Mouse (Mus musculus) intestine, postnatal 0 days (tissue): ENCODE results near the gene Srsf3. TPM values are rescaled to one million over a fixed set of nuclear protein-coding genes. Genes with fewer than 3 reads are reported as not detected.

Experiments used
- ATAC-seq: fragments of 200-750 bp; cut with Nextera tagmentation; 2 replicates; pipeline ENCODE4 v1.8.0; 2017; ENCODE audit warnings: mild to moderate bottlenecking, moderate TSS enrichment, moderate library complexity
- H3K27ac ChIP-seq: fragments of 300-500 bp; sonication (generic); 2 replicates; pipeline ENCODE4 v1.5.1; 2014; ENCODE audit warnings: mild to moderate bottlenecking, low read depth, low read length, moderate library complexity
- H3K27me3 ChIP-seq: fragments of 300-500 bp; sonication (generic); replicated peaks from 2 replicates; pipeline ENCODE4 v1.6.1; 2014; ENCODE audit warnings: low read length, mixed read lengths; ENCODE audit not compliant: control insufficient read depth, insufficient read depth
- H3K36me3 ChIP-seq: fragments of 300-500 bp; sonication (generic); 2 replicates; pipeline ENCODE4 v1.6.1; 2014; ENCODE audit warnings: mild to moderate bottlenecking, moderate library complexity; ENCODE audit not compliant: control insufficient read depth, insufficient read depth
- H3K4me1 ChIP-seq: fragments of 300-500 bp; sonication (generic); replicated peaks from 2 replicates; pipeline ENCODE4 v1.6.1; 2014; ENCODE audit warnings: antibody characterized with exemption, low read length, mixed read lengths; ENCODE audit not compliant: control insufficient read depth, insufficient read depth
- H3K4me2 ChIP-seq: fragments of 300-500 bp; sonication (generic); replicated peaks from 2 replicates; pipeline ENCODE4 v1.6.1; 2014; ENCODE audit warnings: low read depth, mild to moderate bottlenecking, moderate library complexity
- H3K4me3 ChIP-seq: fragments of 300-500 bp; sonication (generic); 2 replicates; pipeline ENCODE4 v1.5.1; 2014; ENCODE audit warnings: low read depth, low read length
- H3K9ac ChIP-seq: fragments of 300-500 bp; sonication (generic); 2 replicates; pipeline ENCODE4 v1.6.1; 2014; ENCODE audit warnings: mild to moderate bottlenecking, low read depth, low read length
- H3K9me3 ChIP-seq: fragments of 300-500 bp; sonication (generic); 2 replicates; pipeline ENCODE4 v1.6.1; 2016; ENCODE audit warnings: mixed run types; ENCODE audit not compliant: control insufficient read depth
- CTCF ChIP-seq: sonication (generic); IDR thresholded peaks from 2 replicates; pipeline ENCODE4 v1.5.1; 2016; ENCODE audit warnings: low read depth, mild to moderate bottlenecking, control low read depth, antibody characterized with exemption, moderate library complexity
- WGBS: fragments of 180-500 bp; shearing (Covaris S2); extraction: QIAGEN DNeasy Blood & Tissue Kit; methylation state at CpG from one replicate; pipeline ENCODE4 v1.1.7; 2014; 5-methylcytosine and 5-hydroxymethylcytosine counted together
- polyA plus RNA-seq: library from polyadenylated mRNA; unstranded; fragments of >200 nt; fragmentation: Nextera tagmentation; extraction: Ambion mirVana; gene quantifications from 2 replicates; pipeline ENCODE4 v1.2.1, GENCODE M21; 2015

Srsf3 gene
- polyA plus RNA-seq, 1 experiment from 2014 or later = 257 TPM

GRCm38 (mm10) chr17:29005002-29005401 is 27.4 kb upstream of the Srsf3 start:
- WGBS = 71% methylated on average over 3 of the region's 3 CpGs
- no peaks in the 10 kb centered on the region for H3K9me3 ChIP-seq
- H3K27me3 ChIP-seq = no peaks in the 10 kb centered on the region
- peak overlapping the region; percentile 50; the same call in 1 of the 2 replicates for H3K27ac ChIP-seq
- no peak overlapping the region for H3K9ac ChIP-seq
- H3K36me3 ChIP-seq = peaks cover 6% of the 10 kb centered on the region; the same call in 1 of the 2 replicates
- no peak for ATAC-seq
- TF ChIP-seq CTCF = no peak
- no peaks in the 10 kb centered on the region for H3K4me1 ChIP-seq
- peak overlapping the region; percentile 41 for H3K4me2 ChIP-seq
- H3K4me3 ChIP-seq = no peak overlapping the region

GRCm38 (mm10) chr17:29006812-29007211 is 25.6 kb upstream of the Srsf3 start:
- no peaks in the 10 kb centered on the region for H3K36me3 ChIP-seq
- H3K9me3 ChIP-seq = no peaks in the 10 kb centered on the region
- 1% methylated on average over 7 of the region's 7 CpGs for WGBS
- H3K9ac ChIP-seq = peak overlapping the region; percentile 93
- H3K4me3 ChIP-seq = peak overlapping the region; percentile 89
- H3K4me2 ChIP-seq = peak overlapping the region; percentile 87
- peak overlapping the region; percentile 90 for H3K27ac ChIP-seq
- no peaks in the 10 kb centered on the region for H3K4me1 ChIP-seq
- ATAC-seq = no peak
- no peaks in the 10 kb centered on the region for H3K27me3 ChIP-seq
- TF ChIP-seq CTCF = no peak

GRCm38 (mm10) chr17:29007243-29007640 is 25.2 kb upstream of the Srsf3 start:
- Histone ChIP-seq H3K4me3 (peak overlapping the region; percentile 89), H3K9ac (peak overlapping the region; percentile 93), H3K9me3 (no peaks in the 10 kb centered on the region), H3K36me3 (no peaks in the 10 kb centered on the region), H3K27ac (peak overlapping the region; percentile 90), H3K27me3 (no peaks in the 10 kb centered on the region), H3K4me2 (peak overlapping the region; percentile 87), H3K4me1 (no peaks in the 10 kb centered on the region)
- WGBS = 0% methylated on average over 19 of the region's 19 CpGs
- no peak for TF ChIP-seq CTCF
- ATAC-seq = peak; percentile 24

- no peaks in the 10 kb centered on the region for H3K27me3 ChIP-seq
- peak within 1 kb of the TSS; percentile 89 for H3K4me3 ChIP-seq
- no peaks in the 10 kb centered on the region for H3K9me3 ChIP-seq
- H3K36me3 ChIP-seq = no peaks in the 10 kb centered on the region
- WGBS = under 1% methylated on average over 58 of the region's 65 CpGs
- no peaks in the 10 kb centered on the region for H3K4me1 ChIP-seq
- TF ChIP-seq CTCF = no peak
- peak within 1 kb of the TSS; percentile 90 for H3K27ac ChIP-seq
- peak within 1 kb of the TSS; percentile 93 for H3K9ac ChIP-seq
- peak within 1 kb of the TSS; percentile 87 for H3K4me2 ChIP-seq
- ATAC-seq = peak; percentile 90
Measured at GRCm38 (mm10) chr17:29007641-29008325, 24.6 kb upstream of the Srsf3 start, which contains the start of gene Stk38. Gene Stk38 (minus strand): TSS chr17:29007995.

GRCm38 (mm10) chr17:29008326-29008650 is 24.1 kb upstream of the Srsf3 start:
- Histone ChIP-seq H3K27ac (peak overlapping the region; percentile 90), H3K9me3 (no peaks in the 10 kb centered on the region), H3K4me3 (peak overlapping the region; percentile 89), H3K36me3 (no peaks in the 10 kb centered on the region), H3K9ac (peak overlapping the region; percentile 93; the same call in 1 of the 2 replicates), H3K27me3 (no peaks in the 10 kb centered on the region), H3K4me2 (peak overlapping the region; percentile 87), H3K4me1 (no peaks in the 10 kb centered on the region)
- no peak for TF ChIP-seq CTCF
- WGBS = 14% methylated on average over 8 of the region's 8 CpGs
- no peak for ATAC-seq

GRCm38 (mm10) chr17:29009181-29009580 is 23.2 kb upstream of the Srsf3 start:
- no peak for ATAC-seq
- H3K27me3 ChIP-seq = no peaks in the 10 kb centered on the region
- H3K9me3 ChIP-seq = no peaks in the 10 kb centered on the region
- no peaks in the 10 kb centered on the region for H3K4me1 ChIP-seq
- no peak overlapping the region for H3K4me3 ChIP-seq
- H3K4me2 ChIP-seq = no peak overlapping the region
- H3K9ac ChIP-seq = no peak overlapping the region
- TF ChIP-seq CTCF = no peak
- H3K27ac ChIP-seq = no peak overlapping the region
- WGBS = 84% methylated on average over 4 of the region's 4 CpGs
- no peaks in the 10 kb centered on the region for H3K36me3 ChIP-seq

GRCm38 (mm10) chr17:29014235-29014634 is 18.2 kb upstream of the Srsf3 start:
- no peak for ATAC-seq
- no peaks in the 10 kb centered on the region for H3K36me3 ChIP-seq
- no peak overlapping the region for H3K9ac ChIP-seq
- no peak overlapping the region for H3K27ac ChIP-seq
- H3K9me3 ChIP-seq = no peaks in the 10 kb centered on the region
- no peaks in the 10 kb centered on the region for H3K4me1 ChIP-seq
- no peaks in the 10 kb centered on the region for H3K27me3 ChIP-seq
- no peak overlapping the region for H3K4me3 ChIP-seq
- no peak for TF ChIP-seq CTCF
- no peak overlapping the region for H3K4me2 ChIP-seq
